Mouse (Mus musculus) heart, postnatal 0 days (tissue): ENCODE measurements around the gene Bend3.

Experiments used
- CTCF ChIP-seq: IDR thresholded peaks from 2 replicates; pipeline ENCODE4 v1.5.1; 2016; ENCODE audit warnings: antibody characterized with exemption, control low read depth, low read depth
- EP300 ChIP-seq: IDR thresholded peaks from 2 replicates; pipeline ENCODE4 v1.6.1; 2016; ENCODE audit warnings: antibody characterized with exemption, low read depth

DNA sequence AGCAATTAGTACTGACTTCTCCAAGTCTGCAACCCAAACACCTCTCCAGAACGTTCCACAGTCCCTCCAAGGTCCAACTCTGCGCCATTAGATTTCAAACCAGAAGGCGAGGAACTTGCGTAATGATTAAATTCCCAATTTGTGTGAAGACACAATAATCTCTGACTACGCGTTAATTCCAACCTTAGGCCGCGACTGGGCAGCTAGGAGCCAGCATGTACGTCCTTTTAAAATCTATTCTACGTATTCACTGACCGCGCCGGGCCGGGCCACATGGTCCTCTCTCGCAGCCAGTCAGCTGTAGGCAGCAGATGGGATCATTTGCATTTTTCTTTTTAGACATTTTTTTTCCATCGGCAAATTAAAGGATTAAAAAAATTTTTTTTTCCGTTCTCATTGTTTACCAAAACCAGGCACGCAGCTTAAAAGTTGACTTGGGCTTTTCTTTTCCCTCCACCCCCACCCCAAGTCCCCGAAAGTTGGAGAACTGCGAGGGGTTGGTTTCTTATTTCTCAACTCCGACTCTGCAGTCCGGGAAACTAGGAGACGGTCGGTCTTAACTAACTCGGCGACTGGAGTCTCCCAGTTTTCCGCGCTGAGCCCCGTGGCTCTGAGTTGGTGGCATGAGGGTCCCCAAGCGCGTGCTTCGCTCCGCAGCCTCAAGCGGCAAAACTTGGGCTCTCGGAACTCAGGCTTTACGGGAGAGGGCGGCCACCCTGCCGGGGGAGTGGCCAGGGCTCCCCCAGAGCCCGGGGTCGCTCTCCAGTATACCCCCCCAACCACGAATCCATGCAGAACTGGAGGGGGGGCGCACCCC, 558 bp upstream of the Bend3 start:
- TF ChIP-seq CTCF (no peak), EP300 (no peak)
